Mouse (Mus musculus) testis, postnatal 10 days (tissue): Measurements from ENCODE around the gene Stk10.
A peak's percentile ranks its signal among the peaks of the same experiment; 100 is the strongest.

Source experiments
- DNase-seq: peaks from one replicate; pipeline ENCODE4 v3.0.0; 2021; ENCODE audit warnings: low spot score

Gene Stk10

DNA sequence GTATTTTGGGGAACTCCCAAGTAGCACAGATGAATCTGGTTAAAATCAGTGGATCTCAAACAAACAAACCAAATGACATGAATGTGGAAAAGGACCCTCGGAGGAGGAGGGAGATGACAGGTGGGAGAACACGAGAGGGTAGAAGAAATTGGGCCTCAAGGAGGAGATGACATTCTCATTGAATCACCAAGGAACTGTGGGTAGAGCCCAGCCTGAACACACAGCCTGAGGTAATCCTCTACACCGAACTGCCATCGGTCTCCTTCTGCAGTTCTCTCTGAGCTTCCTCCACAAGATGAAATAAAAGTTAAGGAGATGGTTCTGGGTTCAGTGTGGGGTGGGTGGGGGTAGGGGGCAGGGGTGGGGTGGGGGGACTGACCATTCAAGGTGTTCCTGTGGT is 6.1 kb upstream of the Stk10 start:
- no peak for DNase-seq

DNA sequence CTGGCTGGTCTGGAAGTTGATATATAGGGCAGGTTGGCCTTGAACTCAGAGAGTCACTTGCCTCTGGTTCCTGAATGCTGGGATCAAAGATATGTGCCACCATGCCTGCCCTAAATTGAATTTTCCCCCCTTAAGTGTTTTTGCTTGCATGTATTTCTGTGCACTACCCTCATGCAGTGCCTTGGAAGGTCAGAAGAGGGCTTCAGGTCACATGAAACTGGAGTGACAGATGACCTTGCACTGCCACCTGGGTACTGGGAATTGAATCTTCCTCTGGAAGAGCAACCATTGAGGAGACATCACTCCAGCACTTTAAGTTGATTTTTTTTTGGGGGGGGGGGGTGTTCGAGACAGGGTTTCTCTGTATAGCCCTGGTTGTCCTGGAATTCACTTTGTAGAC is 3.0 kb upstream of the Stk10 start:
- DNase-seq = no peak

DNA sequence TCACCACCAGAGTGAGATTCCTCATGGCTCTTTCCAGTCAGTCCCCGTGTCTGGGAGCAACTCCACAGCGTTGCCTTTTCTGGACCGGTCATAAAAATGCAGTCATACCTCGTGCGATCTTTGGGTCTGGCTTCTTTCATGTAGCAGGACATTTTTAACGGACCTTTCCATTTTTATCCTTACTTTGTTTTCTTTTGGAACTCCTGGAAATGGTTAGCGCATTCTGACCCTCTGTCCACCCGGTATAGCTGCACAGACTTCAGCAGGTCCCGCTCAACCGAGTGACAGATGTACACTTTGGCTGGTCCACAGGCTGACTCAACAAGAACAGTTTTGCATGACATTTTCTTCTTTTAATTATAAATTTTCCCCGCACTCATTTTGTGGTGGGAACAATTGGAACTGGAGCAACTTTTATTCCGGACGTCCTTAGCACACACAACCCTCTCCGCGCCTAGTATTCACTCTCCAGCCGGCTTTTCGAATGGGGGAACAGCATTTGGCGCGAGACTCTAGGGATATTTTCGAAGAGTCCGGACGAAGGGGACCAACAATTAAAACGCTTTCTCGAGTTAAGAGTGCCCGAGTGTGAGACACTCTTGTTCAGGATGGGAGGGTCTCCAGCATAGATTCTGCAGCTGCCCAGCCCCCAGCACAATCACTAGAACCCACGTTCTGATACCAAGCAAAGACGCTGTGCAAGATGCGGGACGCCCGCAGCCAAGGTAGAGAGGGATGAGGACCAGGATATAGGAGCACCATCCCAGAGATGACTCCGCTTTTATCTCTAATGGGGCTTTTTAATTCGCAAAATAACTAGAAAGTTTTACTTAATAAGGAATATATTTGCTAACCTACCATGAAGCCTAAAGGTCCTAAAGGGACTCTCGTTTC is 987 bp upstream of the Stk10 start, which contains the start of gene Efcab9:
Gene Efcab9, minus strand, starts transcription at position 211 of the 894 bp plus-strand sequence.
- no peak for DNase-seq

- DNase-seq = no peak
Observed at GRCm38 (mm10) chr11:32533482-32534261, 567 bp downstream of the Stk10 start.

- DNase-seq = no peak
Observed at GRCm38 (mm10) chr11:32534453-32535075, 1.5 kb downstream of the Stk10 start.

DNA sequence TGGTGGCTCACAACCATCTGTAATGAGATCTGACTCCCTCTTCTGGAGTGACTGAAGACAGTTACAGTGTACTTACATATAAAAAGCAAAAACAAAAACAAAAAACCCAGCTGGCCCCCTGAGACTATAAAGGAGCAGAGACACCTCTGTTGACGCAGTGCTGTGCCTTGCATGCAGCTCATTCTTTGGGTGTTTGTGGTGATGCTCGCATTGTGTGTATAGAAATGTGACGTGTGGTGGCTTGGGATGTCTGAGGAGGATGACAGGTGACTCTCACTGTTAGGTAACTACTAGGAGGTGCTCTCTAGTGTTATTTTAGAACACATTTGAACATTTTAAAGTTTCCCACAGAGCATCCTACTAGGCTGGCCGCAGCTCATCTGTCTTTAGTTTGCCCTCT is 2.5 kb downstream of the Stk10 start:
- DNase-seq = no peak

GRCm38 (mm10) chr11:32536954-32537353 is 3.8 kb downstream of the Stk10 start:
- DNase-seq = no peak

DNA sequence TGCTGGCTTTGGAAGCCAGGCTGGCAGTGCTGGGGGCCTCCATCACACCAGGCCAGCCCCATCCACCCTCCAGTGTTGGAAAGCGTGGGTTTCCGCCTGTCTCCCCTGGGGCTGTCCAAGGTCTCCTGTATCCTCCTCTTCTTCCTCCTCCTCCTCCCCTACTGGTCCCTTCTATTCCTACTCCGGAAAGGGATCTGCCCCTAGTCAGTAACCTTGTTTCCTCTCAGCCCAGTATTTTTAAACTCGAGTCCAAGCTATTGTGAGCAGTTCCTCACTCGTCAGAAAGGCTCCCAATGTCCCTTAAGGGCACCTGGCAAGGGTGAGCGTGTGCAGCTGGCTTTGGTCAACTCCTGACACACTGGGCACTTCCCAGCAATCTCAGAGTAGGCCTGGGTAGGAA is 5.3 kb downstream of the Stk10 start:
- DNase-seq = no peak

DNA sequence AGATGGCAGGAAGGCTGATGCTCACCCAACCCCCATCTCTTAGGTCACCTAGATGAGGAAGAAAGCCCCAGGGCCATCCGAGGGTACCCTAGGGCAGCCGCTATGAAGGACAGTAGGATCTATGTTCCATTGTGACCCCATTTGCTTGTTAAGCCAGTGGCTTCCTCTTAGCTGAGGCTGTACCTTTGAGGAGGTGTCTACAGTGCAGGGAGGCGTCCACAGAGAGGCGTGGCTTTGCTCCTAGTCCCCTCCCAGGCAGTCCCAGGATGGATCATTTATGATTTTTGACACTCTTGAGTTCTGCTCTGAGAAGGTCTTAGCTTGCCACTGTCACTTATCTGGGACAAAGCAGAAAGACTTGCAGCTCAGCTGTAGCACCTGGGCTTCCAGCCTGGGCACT is 5.7 kb downstream of the Stk10 start:
- no peak for DNase-seq

- no peak for DNase-seq
Observed at GRCm38 (mm10) chr11:32539717-32540116, 6.6 kb downstream of the Stk10 start.

DNA sequence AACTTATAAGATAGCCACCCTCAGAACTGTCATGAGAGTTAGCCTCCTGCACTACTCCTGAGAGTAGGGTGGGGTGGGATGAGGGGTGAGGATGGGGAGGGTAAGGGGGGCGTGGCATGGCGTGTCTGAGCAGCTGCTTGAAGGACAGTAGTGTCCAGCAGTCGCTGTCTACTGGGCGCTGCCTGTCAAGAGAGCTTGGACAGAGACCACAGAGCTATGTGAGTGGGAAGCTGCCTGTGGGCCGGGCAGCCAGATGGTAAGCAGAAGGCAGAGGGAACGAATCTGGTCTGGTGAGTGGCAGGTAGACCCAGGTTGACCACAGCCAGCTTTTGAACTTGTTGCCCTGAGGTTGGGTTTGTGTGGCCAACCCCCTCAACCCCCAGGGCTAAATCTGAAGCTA is 7.4 kb downstream of the Stk10 start:
- DNase-seq = no peak

GRCm38 (mm10) chr11:32542181-32542580 is 9.1 kb downstream of the Stk10 start:
- DNase-seq = no peak

DNA sequence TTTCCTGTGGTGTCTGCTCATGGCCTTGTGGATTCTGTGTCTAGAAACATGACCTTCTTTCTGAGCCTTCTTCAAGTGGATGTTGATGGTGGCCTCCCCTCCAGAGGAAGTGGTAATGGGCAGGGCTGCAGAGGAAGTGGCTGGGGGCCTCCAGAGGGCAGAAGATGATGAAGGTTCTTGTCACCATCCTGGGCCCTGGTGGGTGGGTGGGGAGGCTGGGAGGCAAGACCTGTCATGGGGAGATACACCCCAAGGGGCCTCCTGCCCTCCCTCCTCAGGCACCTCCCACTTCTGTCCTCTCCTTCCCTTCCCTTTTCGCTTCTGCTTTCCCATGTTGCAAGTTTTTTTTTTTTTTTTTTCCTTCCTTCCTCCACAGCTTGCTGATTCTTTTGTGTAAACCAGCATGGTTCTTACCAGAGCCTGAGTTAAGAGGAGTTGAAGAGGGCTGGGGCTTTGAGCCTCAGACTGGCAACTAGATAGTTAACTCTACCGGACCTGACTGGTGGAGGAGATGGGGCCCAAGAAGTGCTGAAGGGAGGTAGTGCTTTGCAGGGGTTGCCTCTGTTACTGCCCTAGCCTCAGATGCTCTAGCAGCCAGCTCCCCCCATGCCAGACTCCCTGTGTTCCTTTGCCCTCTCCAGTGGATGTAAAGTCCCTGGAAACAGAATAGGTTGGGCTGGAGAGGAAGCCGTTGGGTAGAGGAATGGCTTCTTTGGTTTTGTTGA is 9.7 kb downstream of the Stk10 start:
- DNase-seq = no peak

DNA sequence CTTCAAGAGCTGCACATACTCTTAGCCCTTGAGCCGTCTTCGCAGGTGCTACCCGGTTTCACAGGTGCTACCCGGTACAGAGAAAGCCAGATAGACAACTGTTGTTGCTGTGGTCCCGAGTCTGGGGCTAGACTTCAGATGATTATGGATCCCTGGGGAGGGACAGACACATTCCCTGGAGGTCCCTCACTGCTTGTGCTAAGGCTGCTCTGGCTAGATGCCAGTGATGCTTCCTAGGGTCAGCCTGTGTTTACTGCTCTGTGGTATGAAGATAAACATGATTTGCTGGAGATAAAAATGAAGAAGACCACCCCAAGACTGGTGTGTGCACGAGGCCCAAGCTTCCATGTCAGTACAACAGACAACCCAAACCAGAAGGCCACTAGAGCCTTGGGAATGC is 10.9 kb downstream of the Stk10 start:
- no peak for DNase-seq

DNA sequence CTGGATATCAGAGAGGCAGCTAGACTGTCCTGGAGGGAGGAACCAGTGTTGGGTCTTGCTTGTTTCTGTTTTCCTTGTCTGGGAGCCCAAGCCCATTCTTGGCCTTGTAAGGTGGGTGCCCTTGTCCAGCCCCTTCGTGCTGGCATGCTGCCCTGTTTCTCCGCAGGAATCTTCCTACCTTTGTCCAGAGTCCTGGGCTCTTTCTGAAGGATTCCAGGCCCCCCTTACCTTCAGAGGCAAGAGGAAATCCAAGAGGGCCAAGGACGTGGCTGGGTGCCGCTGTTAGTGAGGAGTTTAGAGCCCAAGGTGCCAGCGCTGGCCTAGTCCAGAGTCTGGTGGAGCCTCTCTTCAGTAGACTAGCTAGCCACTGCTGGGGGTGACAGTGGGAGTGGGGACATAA is 11.4 kb downstream of the Stk10 start:
- DNase-seq = no peak

DNA sequence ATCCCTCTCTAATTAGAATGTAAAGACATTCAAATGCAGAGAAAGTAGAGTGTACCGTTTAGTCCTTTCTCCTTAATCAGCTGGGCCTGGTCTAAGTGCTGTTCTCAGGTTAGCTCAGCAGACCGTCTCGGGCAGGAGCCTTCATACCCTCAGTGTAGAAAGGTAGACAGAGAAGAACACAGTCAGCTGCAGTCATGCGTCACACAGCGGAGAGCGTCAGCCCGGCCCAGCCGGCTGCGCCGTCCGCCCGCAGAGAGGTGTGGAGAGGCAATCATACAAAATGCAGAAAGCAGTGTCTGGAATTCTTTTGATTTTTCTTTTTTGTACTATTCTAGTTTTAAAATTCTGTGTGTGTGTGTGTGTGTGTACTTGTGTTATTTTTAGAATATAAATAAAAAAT is 12.5 kb downstream of the Stk10 start:
- DNase-seq = no peak

- DNase-seq = peak; percentile 70
Observed at GRCm38 (mm10) chr11:32546483-32546882, 13.4 kb downstream of the Stk10 start.

GRCm38 (mm10) chr11:32547391-32547947 is 14.4 kb downstream of the Stk10 start:
- no peak for DNase-seq

- DNase-seq = no peak
Observed at GRCm38 (mm10) chr11:32548240-32548639, 15.1 kb downstream of the Stk10 start.

DNA sequence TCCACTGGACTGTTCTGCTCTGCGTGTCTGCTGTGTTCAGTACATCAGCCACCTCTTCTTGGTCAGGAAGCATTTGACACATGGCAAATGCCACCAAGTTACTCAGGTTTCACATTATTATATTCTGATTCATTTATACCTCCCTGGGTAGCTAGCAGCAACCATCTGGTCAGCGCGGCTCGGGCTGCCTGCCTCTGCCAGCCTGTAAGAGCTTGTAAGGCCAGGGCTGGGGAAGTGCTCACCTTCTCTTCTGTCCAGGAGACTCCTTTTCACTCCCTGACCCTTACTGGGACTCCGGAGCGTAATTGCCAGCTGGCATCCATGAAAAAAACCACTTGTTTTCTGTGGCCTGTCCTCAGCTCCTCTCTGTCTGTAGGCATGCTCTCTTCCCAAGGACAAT is 16.1 kb downstream of the Stk10 start:
- no peak for DNase-seq

- no peak for DNase-seq
Observed at GRCm38 (mm10) chr11:32550102-32550501, 17.0 kb downstream of the Stk10 start.

DNA sequence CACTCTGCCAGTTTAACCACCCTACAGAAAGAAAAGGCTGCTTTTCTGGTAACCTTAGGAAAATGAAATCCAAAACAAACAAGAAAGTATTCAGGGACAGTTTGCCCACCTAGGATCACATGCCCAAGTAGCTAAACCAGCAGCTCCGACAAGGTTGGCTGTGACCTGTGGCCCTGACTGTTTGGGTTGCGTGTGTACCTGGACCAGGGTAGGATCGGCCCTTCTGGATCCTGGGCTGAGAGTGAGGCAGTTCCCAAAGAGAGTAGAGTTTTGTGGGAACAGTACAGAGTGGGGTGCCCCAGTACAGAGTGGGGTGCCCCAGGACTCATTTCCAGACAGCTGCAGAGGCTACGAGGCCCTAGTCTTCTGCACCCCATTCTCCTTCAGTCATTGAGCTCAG is 18.0 kb downstream of the Stk10 start:
- DNase-seq = no peak
